Mouse (Mus musculus) urinary bladder, adult 2 months (tissue): ENCODE data around the gene Mtss1l. TPM values are rescaled to one million over a fixed set of nuclear protein-coding genes. Genes with fewer than 3 reads are reported as not detected.
"Not testable (repeated sequence)": the region's sequence is repeated elsewhere in the genome, so short reads cannot be mapped to it uniquely, and the experiment has no call there.

Experiments used
- DNase-seq: peaks from one replicate; pipeline ENCODE4 v3.0.0; 2022; ENCODE audit warnings: low spot score
- polyA plus RNA-seq: library from polyadenylated mRNA; depleted of rRNA; stranded (reverse); fragments of >200 nt; gene quantifications from 2 replicates; pipeline ENCODE4 v1.2.3, GENCODE M21; 2012; rRNA removed

Mtss1l gene
- polyA plus RNA-seq, 1 experiment = 28.7 TPM

- no peak for DNase-seq
Observed at GRCm38 (mm10) chr8:110776335-110776734, 55.1 kb downstream of the Mtss1l start.

GRCm38 (mm10) chr8:110779924-110780718, 58.8 kb downstream of the Mtss1l start:
- DNase-seq = no peak

- no peak for DNase-seq
Observed at GRCm38 (mm10) chr8:110785366-110785765, 64.1 kb downstream of the Mtss1l start.

GRCm38 (mm10) chr8:110786501-110786900, 65.2 kb downstream of the Mtss1l start:
- DNase-seq = not testable (repeated sequence)

GRCm38 (mm10) chr8:110786934-110787333, 65.7 kb downstream of the Mtss1l start:
- no peak for DNase-seq

- DNase-seq = no peak
Observed at GRCm38 (mm10) chr8:110787411-110787954, 66.2 kb downstream of the Mtss1l start.

GRCm38 (mm10) chr8:110788981-110789380, 67.7 kb downstream of the Mtss1l start:
- DNase-seq = no peak

- DNase-seq = no peak
Observed at GRCm38 (mm10) chr8:110789571-110789970, 68.3 kb downstream of the Mtss1l start.

GRCm38 (mm10) chr8:110790270-110790669, 69.0 kb downstream of the Mtss1l start:
- no peak for DNase-seq

Other genes starting within 250 kb of the Mtss1l start
- gene Vac14, start 102.9 kb upstream of the Mtss1l start, polyA plus RNA-seq = 20.5 and 21.8 TPM in 2 replicates
- 11.3 and 13.4 TPM in 2 replicates for gene Il34, start 84.4 kb downstream of the Mtss1l start, polyA plus RNA-seq
- gene Cog4, start 125.1 kb downstream of the Mtss1l start, polyA plus RNA-seq = 40.9 and 43.1 TPM in 2 replicates
- gene Sf3b3, start 125.3 kb downstream of the Mtss1l start, polyA plus RNA-seq = 32.3 and 37.1 TPM in 2 replicates
- gene Fuk, start 181.0 kb downstream of the Mtss1l start, polyA plus RNA-seq = 9.4 and 9.8 TPM in 2 replicates
- 20.2 and 25.4 TPM in 2 replicates for gene St3gal2, start 198.4 kb downstream of the Mtss1l start, polyA plus RNA-seq